Mouse (Mus musculus) c-Kit-positive CD71-negative TER-119-negative erythroid progenitor cells, embryonic 14.5 days (primary cell): ENCODE measurements around the gene Zdhhc12.
"Not testable (repeated sequence)": the region's sequence is repeated elsewhere in the genome, so short reads cannot be mapped to it uniquely, and the experiment has no call there.

ENCODE experiments used
- DNase-seq: peaks from one replicate; pipeline ENCODE4 v3.0.0-alpha.2; 2013; ENCODE audit warnings: low read depth

Gene Zdhhc12

GRCm38 (mm10) chr2:30093471-30094207 lies at the start of gene Zdhhc12:
Zdhhc12 (minus strand) TSS chr2:30093648.
- peak; percentile 100 for DNase-seq

- DNase-seq: not testable (repeated sequence)
Observed at GRCm38 (mm10) chr2:30140021-30140420, 46.6 kb upstream of the Zdhhc12 start.

DNA sequence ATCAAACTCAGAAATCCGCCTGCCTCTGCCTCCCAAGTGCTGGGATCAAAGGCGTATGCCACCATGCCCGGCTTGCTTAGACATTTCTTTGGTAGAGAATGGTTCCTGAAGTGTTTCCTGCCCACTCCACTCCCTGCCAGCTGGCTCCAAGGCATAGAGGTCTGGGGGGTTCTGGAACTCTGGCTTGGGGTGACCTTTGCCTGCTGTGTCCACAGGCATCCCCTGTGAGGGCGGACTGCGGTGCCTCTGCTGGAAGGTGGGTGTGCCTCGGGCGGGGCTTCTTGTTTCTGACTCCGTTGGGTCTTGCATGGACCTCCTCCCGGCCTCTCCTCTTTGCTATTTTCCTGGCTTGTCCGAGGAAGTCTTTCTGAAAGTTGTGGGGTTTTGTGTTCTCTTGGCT lies 43.0 kb upstream of the Zdhhc12 start:
- no peak for DNase-seq

- no peak for DNase-seq
Observed at GRCm38 (mm10) chr2:30134928-30135620, 41.6 kb upstream of the Zdhhc12 start.

GRCm38 (mm10) chr2:30134378-30134711 lies 40.9 kb upstream of the Zdhhc12 start:
- DNase-seq: no peak

DNA sequence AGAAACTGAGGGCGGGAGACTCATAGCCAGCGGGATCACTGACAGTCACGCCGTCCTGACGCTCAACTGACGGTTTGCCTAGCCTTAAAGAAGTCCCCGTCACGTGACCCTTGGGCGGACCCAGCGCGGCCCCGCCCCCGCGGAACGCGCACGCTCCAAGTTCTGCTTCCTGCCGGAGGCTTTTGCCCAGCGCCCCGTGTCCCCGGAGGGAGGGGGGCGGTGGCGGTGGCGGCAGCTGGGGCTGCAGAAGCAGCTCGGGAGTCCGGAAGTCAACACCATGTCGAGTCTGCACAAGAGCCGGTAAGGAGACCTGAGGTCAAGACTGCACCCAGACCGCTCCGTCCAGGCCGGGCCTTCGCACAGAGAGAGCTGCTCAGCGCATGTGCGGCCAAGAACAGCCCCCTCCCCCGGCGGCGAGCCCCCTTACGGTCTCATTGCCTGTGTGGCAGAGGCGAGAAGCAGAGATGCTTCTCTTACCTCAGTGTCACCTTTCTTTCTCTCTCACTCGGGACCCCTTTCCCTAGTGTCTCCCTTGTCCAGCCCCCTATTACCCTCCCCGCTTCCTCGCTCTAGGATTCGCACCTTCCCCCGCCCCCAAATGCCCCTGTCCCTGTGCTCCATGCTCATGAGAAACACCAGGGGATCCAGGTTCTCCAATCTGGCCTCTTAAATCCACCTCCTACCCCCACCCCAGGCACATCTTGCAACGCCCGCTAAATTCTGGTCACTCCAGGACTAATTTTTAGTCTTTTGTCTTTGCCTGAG lies 40.3 kb upstream of the Zdhhc12 start, which contains the start of gene Tbc1d13:
Gene Tbc1d13, plus strand, starts transcription at position 134 of the 765 bp plus-strand sequence.
- peak; percentile 95 for DNase-seq

- no peak for DNase-seq
Observed at GRCm38 (mm10) chr2:30132801-30133612, 39.6 kb upstream of the Zdhhc12 start.

DNA sequence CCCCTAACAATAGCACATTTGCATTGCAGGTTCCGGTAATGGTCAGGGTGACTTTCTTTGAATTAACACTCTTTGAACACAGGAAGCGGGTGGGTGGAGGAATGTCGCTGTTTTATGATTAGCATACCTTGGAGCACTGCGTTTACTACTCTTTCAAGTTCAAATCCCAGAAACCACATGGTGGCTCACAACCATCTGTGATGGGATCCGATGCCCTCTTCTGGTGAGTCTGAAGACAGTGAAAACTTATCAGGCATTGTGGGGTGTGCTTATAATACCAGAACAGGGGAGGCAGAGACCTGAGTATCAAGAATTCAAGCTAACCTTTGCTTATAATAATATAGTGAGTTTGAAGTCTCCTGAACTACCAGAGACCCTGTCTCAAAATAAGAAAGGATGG lies 37.8 kb upstream of the Zdhhc12 start:
- not testable (repeated sequence) for DNase-seq

- DNase-seq: no peak
Observed at GRCm38 (mm10) chr2:30130156-30130555, 36.7 kb upstream of the Zdhhc12 start.

DNA sequence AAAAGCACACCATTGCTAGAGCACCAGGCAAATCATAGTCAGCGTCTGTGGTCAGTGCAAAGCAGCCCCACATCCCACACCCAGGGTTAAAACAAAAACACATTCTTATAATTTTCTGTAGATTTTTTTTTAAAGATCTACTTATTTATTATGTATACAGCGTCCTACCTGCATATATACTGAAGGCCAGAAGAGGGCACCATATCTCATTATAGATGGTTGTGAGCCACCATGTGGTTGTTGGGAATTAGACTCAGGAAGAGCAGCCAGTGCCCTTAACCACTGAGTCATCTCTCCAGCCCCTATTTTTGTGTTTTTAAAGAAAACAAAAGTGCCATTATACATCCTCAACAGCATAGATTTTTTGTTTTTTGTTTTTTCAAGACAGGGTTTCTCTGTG lies 35.3 kb upstream of the Zdhhc12 start:
- peak; percentile 37 for DNase-seq

DNA sequence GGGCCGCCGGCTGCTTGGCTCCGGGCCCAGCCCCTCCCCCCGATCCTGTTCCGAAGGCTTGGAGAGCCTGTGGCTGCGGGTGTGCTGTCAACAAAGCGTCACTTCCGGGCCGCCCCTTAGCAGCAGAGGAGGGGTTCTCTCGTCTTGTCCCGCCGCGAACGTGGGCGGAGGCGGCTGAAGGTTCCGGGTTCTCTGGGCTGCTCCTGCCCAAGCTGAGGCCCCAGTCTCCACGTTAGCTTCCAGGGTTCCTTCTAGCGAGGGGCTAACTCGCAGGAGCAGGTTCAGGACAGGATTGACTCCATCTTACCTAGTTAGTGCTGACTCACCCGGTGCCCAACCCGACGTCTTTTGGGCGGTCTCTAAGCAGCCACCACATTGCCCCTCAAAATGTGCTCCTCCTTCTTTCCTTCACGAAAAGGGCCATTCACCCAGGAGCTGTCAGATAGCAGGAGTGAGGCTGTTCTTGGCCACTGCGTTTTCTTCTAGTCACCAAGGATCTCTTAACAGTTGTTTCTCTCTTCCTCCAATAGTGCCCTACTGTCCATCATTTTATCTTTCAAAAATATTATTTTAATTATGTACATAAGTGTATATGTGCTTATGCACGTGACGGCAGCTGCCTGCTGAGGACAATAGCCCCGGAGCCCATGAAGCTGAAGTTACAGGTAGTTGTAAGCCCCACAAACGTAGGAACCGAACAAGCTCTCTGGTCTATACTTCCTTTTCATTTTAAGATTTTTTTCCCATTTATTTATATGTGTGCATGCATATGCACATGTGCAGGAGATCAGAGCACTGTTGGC lies 31.2 kb upstream of the Zdhhc12 start, which contains the start of gene Zer1:
Gene Zer1, minus strand, starts transcription at position 114 of the 803 bp plus-strand sequence.
- DNase-seq: peak; percentile 81

GRCm38 (mm10) chr2:30123729-30124471 lies 30.5 kb upstream of the Zdhhc12 start:
- peak; percentile 22 for DNase-seq

DNA sequence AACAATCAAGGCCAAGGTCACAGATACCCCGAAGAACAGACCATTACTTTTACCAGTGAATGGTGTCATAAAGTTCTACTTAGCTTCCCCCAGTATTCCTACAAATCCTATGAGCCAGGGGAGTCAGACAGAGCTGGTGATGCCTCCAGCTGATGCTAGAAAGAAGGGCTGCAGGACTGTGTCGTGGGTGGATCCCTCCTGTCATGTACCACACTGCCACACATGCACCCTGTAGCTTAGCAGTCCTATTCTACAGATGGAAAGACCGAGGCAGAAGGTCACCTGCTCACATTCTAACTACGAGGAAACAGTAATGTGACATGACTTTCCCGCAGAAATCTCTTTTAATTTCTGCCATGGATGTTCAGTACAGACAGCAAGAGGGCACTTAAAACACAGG lies 29.3 kb upstream of the Zdhhc12 start:
- no peak for DNase-seq

DNA sequence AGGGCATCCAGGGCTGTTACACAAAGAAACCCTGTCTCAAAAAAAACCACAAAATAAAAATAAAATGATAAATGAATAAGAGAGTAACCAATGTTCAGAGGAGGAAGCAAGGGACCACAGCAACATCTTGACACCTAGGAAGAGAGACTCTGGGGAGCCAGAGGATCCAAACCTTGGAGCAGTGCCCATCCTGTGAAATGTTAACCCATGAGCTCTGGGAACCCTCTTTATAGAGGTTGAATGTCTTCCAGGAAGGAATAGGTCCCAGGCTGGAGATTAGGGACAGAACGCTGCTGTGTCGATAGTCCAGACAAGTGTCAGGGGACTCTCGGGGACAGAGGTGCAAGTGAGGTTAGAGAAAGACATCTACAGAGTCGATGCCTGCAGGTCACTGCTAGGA lies 26.8 kb upstream of the Zdhhc12 start:
- DNase-seq: no peak

GRCm38 (mm10) chr2:30119641-30120051 lies 26.2 kb upstream of the Zdhhc12 start:
- no peak for DNase-seq

DNA sequence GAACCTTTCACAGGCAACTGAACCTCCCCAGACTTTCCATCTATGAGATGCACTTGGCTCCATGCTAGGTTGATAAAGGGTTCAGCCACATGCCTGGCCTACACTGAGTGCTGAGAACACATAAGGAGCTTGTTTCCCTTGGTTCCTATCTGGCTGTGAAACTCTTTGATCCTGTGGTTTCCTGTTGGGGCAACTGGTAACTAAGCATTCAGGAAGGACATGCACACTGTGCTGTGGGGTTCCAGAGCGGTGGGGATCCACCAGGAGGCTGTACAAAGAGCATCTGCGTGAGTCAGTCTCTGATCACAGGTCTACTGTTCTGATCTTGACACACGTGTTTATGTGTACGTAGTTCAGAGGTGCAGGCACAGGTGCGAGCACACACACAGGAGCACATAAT lies 19.1 kb upstream of the Zdhhc12 start:
- no peak for DNase-seq

DNA sequence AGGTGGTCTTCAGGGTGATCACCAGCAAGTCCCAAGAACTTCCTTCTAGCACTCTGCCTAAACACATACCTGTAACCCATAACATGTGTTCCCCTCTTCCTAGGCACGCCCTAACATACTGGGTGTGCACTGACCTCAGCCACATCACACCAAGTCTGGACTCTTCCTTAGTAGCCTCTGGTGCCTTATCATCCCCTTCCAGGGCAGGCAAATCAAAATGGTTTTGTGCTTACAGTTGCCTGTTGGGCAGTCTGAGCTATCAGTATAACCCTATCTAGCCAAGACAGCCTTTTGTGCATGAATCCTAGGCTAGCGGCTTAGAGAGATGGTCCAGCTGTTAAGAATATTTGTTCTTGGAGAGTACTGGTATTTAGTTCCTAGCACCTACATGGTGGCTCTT lies 18.1 kb upstream of the Zdhhc12 start:
- DNase-seq: no peak

- DNase-seq: no peak
Observed at GRCm38 (mm10) chr2:30108260-30108659, 14.8 kb upstream of the Zdhhc12 start.

DNA sequence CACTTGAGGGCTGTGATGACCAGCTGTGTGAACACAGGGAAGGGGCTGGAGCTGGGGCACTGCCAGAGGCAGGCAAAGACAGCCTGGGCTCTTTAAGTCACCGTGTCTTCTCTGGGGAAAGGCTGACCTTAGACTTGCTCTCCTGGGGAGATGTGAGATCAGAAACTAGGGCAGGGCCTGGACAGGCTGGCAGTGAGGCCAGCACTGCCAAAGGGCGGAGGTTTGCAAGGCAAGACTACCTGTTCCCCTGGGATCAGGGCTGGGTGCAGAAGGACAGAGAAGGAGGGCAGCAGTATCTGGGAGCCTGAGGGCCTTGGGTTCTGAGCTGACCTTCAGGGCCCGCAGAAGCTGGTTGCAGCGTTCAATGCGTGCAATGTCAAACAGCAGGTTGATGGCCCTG lies 14.2 kb upstream of the Zdhhc12 start:
- DNase-seq: no peak

- peak; percentile 65 for DNase-seq
Observed at GRCm38 (mm10) chr2:30106364-30106763, 12.9 kb upstream of the Zdhhc12 start.
